Mouse (Mus musculus) cortical plate, adult 2 months (tissue): ENCODE results near the gene Slc35e3.

Source experiments
- CTCF ChIP-seq: fragments of 200-500 bp; IDR thresholded peaks from 2 replicates; pipeline ENCODE4 v1.5.1; 2011; ENCODE audit warnings: mild to moderate bottlenecking, control low read depth, low read length; ENCODE audit not compliant: insufficient read depth; ENCODE audit errors: extremely low read depth
- POLR2A ChIP-seq: fragments of 200-500 bp; IDR thresholded peaks from 2 replicates; pipeline ENCODE4 v1.6.1; 2011; ENCODE audit warnings: mild to moderate bottlenecking, low read length, control low read depth; ENCODE audit not compliant: insufficient read depth; ENCODE audit errors: extremely low read depth

GRCm38 (mm10) chr10:117705806-117706205, 40.4 kb downstream of the Slc35e3 start:
- no peak for TF ChIP-seq POLR2A
- no peak for TF ChIP-seq CTCF
